Mouse (Mus musculus): Measurements from ENCODE around the gene Gns. TPM values are rescaled to one million over a fixed set of nuclear protein-coding genes. Genes with fewer than 3 reads are reported as not detected.

Gene Gns
- total RNA-seq, 2 experiments from 2014 or later, result 61.0 to 67.6 TPM

Other genes starting within 250 kb of the Gns start
- 10 to 100 TPM; 64.4 to 66.5 TPM for gene Tbc1d30, start 13.8 kb upstream of the Gns start, total RNA-seq (2021)
- gene Rassf3, start 111.3 kb downstream of the Gns start, total RNA-seq (2021), result 10 to 100 TPM; 17.4 to 22.9 TPM
- 10 to 100 TPM; 36.4 to 37.2 TPM for gene Tbk1, start 221.7 kb downstream of the Gns start, total RNA-seq (2021)

Data from left cerebral cortex, postnatal 4 days (tissue).